Mouse (Mus musculus) spleen, adult 2 months (tissue): ENCODE results near the gene Fam25c.

ENCODE experiments used
- CTCF ChIP-seq: fragments of 200-500 bp; IDR thresholded peaks from 2 replicates; pipeline ENCODE4 v1.5.1; 2011; ENCODE audit warnings: mild to moderate bottlenecking, inconsistent platforms; ENCODE audit not compliant: insufficient read depth, insufficient read length, insufficient replicate concordance; ENCODE audit errors: extremely low read depth
- POLR2A ChIP-seq: fragments of 200-500 bp; IDR thresholded peaks from 2 replicates; pipeline ENCODE4 v1.6.1; 2011; ENCODE audit warnings: low read depth, low read length, inconsistent platforms

DNA sequence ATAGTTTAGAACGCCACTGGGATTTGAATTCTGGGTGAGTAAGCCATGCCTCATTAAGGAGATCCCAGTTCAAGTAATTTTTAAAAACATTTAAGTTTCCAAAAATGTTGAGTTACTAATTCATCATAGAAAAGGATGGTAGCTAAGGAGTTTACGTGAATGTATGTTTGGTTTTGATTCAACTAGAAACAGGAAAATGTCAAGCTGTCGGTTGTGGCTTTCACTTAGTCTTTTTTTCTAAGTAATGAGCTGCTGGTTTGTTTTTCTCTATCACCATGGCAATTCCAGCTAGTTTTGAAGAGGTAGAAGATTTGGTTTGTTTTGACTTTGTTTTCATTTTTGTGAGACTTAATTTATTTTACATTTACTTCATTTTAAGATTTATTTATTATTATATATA, 37.8 kb downstream of the Fam25c start:
- TF ChIP-seq CTCF: no peak
- no peak for TF ChIP-seq POLR2A
